Mouse (Mus musculus) cerebellum, adult 9-10 months (tissue): Measurements from ENCODE around the gene Ghr.

Experiments used
- DNase-seq: peaks from one replicate; pipeline ENCODE4 v3.0.0; 2022

The Ghr gene

GRCm38 (mm10) chr15:3281216-3281615 is 302.1 kb downstream of the Ghr start:
- no peak for DNase-seq

GRCm38 (mm10) chr15:3279242-3279641 is 304.1 kb downstream of the Ghr start:
- DNase-seq: no peak

- no peak for DNase-seq
Measured at GRCm38 (mm10) chr15:3277391-3277790, 305.9 kb downstream of the Ghr start.

GRCm38 (mm10) chr15:3273191-3273590 is 310.1 kb downstream of the Ghr start:
- no peak for DNase-seq

- no peak for DNase-seq
Measured at GRCm38 (mm10) chr15:3271216-3271615, 312.1 kb downstream of the Ghr start.

GRCm38 (mm10) chr15:3270646-3271077 is 312.6 kb downstream of the Ghr start:
- peak; percentile 11 for DNase-seq

GRCm38 (mm10) chr15:3269996-3270645 is 313.2 kb downstream of the Ghr start:
- no peak for DNase-seq

- DNase-seq: no peak
Measured at GRCm38 (mm10) chr15:3269496-3269895, 313.8 kb downstream of the Ghr start.

GRCm38 (mm10) chr15:3268247-3268646 is 315.0 kb downstream of the Ghr start, which contains the start of gene Selenop:
Gene Selenop (plus strand): TSS chr15:3268547.
- DNase-seq: no peak
